Mouse (Mus musculus) neutrophil, adult 5-6 weeks (primary cell): Measurements from ENCODE around the gene Myf5. TPM values are rescaled to one million over a fixed set of nuclear protein-coding genes. Genes with fewer than 3 reads are reported as not detected.

ENCODE experiments used
- ATAC-seq: fragments of 151-379, 151-347 bp; 2 replicates; pipeline ENCODE4 v1.8.0; 2017; ENCODE audit warnings: mild to moderate bottlenecking, moderate TSS enrichment; ENCODE audit not compliant: insufficient number of reproducible peaks, poor library complexity, low FRiP score, severe bottlenecking; ENCODE audit errors: extremely low read depth
- total RNA-seq: library from RNA; stranded (forward); fragments of 200-1000 nt; gene quantifications from 2 replicates; pipeline ENCODE4 v1.2.3, GENCODE M21; 2017

The Myf5 gene
- total RNA-seq, 1 experiment from 2014 or later, result not detected

DNA sequence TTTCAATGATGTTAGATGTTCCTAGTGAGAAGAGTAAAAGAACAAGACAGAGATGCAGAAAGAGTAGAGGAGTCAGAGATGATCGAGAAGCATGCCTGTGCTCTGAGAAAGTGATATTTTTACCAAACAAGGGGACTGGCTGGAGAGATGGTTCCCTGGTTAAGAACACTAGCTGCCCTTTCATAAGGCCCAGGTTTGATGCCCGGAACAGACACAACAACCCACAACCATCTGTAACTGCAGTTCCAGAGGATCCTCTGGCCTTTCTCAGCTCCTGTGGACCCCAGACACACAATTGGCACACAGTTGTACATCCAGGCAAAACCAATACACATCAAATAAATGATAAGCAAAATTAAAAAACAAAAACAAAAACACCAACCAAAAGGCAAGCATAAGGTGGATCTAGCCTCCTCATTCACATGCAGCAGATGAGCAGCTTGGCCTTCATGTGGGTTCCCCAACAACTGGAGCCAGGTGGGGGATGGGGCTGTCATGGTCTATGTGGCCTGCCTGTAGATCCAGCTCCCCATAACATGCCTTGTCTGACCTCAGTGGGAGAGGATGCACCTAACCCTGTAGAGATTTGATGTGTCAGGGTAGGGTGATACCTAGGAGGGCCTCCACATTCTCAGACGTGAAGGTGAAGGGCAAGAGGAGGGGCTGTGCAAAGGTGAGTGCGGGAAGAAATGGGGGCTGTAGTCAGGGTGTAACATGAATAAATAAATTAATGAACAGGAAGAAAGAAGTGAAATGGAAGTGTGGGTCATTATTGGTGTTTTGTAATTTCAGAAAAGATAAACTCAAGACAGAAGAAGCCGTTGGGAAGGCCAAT is 36.2 kb downstream of the Myf5 start:
- ATAC-seq, result no peak

DNA sequence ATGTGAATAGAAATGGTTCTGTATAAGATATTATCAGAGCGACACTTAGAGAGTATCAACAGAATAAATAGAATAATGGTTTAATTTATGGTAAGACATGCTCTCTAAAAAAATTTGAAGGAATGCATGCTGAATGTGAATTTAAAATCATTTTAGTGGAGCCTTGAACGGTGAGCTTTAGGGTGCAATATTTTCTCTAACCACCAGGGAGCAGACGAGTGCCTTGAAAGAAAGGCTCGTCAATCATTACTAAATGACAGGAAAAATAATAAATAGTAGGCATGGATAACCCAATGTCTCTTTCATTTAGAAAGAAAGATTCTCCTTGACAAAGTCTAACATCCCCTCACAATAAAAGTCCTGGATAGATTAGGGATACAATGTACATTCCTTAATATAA is 43.2 kb downstream of the Myf5 start:
- ATAC-seq, result no peak

- no peak for ATAC-seq
Measured at GRCm38 (mm10) chr10:107436967-107437366, 49.0 kb downstream of the Myf5 start.

Other genes starting within 250 kb of the Myf5 start
- gene Lin7a, start 214.4 kb downstream of the Myf5 start, total RNA-seq, result not detected in 2 replicates
- gene Myf6, start 8.6 kb upstream of the Myf5 start, total RNA-seq, result not detected in 2 replicates
- not detected in 2 replicates for gene Ptprq, start 233.9 kb upstream of the Myf5 start, total RNA-seq